Mouse (Mus musculus) lung, adult 2 months (tissue): ENCODE data around the gene Cacna1f.

ENCODE experiments used
- CTCF ChIP-seq: fragments of 200-500 bp; IDR thresholded peaks from 2 replicates; pipeline ENCODE4 v1.5.1; 2011; ENCODE audit warnings: mild to moderate bottlenecking, low read length, control low read depth; ENCODE audit not compliant: insufficient read depth
- POLR2A ChIP-seq: fragments of 200-500 bp; IDR thresholded peaks from 2 replicates; pipeline ENCODE4 v1.6.1; 2011; ENCODE audit warnings: low read depth, mild to moderate bottlenecking, control low read depth, low read length, borderline replicate concordance; ENCODE audit errors: extremely low read depth

DNA sequence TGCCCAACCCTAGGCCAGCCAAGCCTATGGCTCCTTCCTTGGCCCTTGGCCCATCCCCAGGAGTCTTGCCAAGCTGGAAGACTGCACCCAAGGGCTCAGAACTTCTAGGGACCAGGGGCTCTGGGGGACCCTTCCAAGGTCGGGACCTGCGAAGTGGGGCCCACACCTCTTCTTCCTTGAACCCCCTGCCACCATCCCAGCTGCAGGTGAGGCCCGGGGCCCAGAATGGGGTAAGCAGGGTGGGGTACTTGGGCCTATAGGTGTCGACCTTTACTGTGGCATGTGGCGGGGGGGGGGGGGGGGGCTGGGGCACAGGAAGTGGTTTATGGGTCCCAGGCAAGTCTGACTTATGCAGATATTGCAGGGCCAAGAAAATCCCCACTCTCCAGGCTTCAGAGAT is 20.5 kb upstream of the Cacna1f start:
- no peak for TF ChIP-seq CTCF
- TF ChIP-seq POLR2A = no peak
